Mouse (Mus musculus) cerebellum, postnatal 36 days (tissue): ENCODE measurements at regions not wholly inside any gene's neighbourhood (a gene's known extent, or its start where the extent isn't known, plus 50 kb on each side); places are given as distances from the start of the nearest gene placed in this dataset.
A peak's percentile ranks its signal among the peaks of the same experiment; 100 is the strongest.

Experiments used
- DNase-seq, 2 experiments: peaks; one replicate each; pipeline ENCODE4 v3.0.0; 2021 to 2022; ENCODE audit warnings: mixed read lengths in 2 of 2

DNA sequence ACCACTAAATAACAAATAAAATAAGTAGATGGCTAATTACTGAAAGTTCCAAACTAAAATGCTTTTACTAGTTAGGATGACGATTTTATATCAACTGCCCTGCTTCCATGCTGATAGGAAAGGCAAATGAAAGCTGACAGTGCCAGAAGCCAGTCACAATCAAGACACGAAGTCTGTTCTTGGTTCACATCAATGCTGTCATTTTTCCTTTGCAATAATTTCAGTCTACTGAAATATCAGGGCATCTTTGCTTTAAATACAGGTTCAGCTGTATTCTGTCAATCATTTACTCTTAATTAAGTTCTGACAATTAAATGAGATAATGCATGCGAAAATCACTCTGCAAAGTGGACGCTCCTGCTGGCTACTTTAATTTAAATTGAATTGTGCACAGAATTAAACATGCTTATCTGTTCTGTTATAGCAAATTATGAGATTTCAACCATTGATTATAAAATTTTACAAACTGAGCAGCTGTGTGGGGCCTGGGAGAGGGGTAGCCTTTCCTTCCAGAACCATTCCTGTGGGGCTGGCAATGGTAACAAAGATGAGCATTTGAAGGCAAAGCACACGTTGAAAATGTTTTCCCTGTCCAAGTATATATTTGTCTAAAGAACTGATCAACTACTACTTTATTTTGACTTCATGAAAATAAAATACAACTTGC, 160.1 kb upstream of the Cttnbp2 start:
- no peak for DNase-seq

DNA sequence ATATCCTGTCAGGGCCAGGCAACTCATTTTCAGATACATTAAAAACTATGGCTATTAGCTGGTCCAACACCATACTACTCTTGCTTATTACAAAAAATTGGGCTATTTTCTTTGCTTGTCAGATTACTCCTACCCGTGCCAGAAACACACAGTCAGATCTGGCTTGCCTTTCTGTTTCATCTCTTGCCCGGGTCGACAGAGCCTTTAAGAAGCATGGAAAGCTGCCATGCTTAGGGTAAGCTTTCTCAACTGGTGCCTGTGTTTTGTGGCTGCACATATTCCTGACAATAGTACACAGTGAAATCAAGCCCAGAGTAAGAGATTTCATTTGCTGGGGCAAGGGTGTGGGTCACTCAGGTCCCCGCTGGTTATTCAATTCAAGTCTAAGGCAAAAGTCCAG, 162.5 kb upstream of the Cttnbp2 start:
- no peak for DNase-seq

DNA sequence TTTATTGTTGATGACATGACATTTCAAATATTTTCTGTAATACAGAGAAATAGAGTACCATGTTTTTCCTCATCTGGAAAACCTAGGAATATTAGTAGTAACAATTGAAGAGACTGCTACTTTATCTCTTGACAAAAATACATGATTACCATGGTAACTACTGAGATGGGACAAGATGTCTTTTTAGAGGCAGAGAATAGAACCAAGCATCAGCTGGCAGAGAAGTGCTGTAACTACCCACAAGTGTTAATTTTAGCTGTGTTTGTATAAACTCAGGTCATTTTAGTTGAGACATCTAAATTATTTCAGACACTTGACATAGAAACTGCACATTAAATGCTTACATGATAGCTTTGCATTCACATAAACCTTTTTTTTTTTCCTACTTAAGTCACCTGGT, 166.1 kb upstream of the Cttnbp2 start:
- no peak for DNase-seq

DNA sequence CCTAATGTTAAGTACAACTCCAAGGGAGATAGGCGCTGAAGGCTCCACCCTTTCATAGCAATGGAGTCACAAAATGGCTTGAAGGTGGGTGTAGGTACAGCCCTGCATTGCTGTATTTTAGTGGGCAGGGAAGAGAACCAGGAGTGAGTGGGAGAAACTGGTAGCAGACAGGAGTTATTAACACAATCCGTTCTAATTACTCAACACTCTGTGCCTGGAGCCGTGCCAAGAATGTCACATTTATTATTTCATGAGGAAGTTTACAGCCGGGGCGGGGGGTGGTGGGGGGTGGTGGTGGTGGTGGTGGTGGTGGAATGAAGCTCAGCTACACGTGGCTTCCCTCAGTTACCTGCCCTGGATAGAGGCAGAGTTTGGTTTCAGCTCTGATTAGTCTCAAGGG, 166.3 kb upstream of the Lsm8 start:
- no peak for DNase-seq

DNA sequence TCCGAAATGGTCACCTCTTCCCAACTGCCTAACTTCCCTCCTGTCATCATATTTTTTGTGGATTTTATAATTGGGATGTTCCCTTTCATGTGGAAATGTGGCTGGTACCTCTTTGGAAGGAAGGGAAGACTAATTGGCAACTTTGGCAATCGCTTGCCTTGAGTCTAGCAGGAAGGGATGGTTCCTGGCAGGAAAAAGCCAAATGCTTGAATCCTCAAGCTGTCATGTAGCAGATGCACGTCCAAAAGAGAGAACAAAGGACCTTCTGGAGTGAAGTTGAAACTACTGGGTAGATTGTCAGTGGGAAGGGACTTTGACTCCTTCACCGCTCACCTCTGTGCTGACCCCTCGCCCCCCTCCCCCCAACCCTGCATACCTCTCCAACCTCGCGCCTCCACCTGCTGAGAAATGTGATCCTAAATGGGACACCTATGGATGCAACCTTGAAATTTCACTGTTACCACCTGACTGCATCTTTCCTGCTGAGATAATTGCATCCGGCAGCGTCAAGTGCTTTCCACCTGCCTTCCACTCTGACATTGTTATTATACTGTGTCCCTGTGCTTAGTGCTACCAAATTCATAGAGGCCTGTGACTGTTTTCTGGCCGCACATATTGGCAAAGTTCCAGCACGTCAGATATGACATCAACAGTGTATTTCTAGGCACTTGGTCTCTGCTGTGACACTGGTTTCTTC, 159.6 kb upstream of the Lsm8 start:
- peak; percentile 42 to 64 for DNase-seq

DNA sequence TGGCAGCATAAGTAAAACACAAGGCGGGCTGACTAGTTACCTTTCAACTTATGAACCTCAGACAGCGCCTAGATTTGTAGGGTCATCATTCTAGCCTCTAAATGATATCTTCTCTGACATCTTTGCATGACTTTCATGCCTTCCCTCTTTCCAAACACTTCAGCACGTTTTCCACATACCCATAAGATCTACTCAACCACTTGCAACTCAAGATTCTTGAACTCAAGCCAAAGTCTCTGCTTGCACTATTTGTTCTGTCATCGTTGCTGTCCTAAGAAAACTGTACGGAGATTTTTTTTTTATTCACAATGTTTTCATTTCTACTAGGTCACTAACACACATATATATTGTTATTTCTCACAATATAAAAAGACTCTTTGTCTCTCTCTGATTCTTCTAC, 150.8 kb upstream of the Lsm8 start:
- DNase-seq = no peak

DNA sequence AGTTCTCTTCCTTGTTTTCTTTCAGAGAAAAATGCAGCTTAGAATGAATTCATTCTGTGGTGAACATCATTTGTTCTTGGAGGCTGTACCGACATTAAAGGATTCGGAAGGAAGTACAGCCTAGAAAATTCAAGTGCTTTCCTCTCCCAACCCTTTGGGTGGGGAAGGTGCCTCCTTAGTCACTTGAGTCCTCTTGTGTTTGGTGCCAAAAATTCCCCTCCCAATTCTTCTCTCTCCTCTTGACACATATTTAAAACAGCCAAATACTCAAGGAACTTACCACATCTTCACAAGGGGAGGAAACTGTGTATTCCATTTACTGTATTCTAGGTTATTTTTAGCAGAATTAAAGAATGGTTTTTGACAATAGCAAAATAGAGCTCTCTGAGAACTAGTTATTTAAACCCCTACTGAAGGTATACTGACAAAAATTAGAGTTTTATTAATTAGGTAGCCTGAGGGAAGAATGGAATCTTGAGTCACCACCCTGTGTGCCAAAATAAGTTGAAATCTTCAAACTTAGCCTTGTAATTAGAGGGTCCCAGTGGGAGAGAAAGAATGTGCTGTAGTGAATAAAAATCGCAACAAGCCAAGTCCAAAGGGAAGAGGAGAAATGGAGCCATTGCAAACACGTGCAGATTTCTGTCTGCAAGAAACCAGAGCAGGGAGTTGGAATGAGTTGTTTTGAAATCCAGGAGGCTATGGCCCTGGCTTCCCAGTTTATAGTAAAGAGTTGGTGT, 149.2 kb upstream of the Lsm8 start:
- no peak for DNase-seq

DNA sequence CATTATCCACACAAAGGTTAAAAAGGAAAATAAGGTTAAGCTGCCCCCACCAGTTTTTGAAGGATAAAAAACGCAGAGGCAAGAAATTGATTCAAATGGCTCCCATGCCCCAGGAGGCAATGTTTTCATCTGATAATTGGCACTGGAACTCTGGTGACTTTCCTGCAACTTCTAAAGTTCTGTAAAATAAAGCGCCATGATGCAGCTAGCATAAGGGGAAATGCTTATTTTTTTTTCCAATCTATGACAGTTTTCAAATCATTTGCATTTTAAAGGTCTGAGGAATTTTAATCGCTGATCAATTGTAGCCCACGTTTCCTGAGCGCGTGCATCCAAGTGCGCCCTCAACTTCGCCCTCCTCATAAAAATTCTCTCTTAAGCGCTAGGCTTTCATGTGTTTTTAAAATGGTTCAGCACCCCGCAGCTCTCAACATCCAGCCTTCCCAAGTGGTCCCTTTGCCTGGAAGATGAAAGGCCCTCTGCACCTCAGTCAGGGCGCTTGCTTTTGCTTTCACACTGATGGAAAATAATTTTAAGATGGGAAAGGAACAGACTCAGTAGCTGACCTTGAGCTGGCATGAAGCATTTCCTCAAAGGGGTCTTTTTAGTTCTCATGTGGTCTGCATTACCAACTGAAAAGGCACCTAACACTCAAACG, 148.5 kb upstream of the Lsm8 start:
- DNase-seq = no peak

DNA sequence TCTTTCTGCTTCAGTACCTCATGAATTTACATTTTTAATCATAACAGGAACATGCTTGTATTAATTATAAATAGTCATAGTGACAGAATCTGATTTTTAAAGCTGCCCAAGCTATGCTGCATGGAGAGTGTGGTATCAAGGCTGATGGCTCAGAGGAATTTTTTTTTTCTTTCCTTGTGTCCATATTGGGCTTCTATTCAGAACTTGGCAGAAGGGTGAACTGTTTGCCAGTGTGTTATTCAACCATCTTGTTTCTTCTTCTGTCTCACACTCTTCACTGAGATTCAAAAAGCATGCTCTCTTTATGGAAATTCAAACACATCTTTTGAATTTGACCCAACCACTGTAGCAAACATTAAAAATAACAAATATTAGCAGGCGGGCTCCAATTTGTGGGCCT, 137.6 kb upstream of the Lsm8 start:
- DNase-seq = no peak

DNA sequence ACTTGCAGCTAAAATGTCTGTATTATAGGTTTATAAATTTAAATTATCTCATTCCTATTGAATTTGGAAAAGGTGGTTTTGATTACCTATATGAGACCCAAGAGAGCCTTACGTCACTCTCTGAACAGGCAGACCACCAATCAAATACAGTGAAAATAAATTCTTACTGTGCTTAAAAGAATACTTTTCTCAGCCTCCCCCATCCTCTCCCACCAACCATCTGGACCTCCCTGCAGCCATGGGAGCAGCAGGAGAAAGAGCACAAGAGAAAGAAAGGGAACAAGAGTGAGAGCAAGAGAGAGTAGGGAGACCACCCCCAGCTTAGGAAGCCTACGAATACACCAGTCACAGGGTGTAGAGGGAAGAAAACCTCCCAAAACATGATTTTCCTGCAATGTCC, 99.5 kb upstream of the Lsm8 start:
- DNase-seq = no peak

DNA sequence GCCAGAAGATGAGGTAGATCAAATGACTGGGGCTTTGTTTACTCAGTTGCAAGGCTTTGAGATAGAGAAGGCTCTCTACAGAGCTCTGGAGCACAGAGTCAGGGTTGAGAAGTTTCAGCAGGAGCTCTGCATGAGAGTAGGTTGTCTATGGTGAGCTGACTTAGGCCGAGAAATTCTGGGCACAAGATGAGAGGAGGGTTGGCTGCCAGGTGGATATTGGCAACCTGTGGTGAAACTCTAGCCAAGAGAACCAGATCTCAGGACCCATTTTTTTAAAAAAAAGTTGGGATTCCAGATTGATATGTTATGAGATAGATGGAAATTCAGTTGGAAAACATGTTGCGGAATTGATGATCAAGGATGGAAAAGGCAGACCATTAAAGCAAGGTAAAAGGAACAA, 83.8 kb upstream of the Lsm8 start:
- peak; percentile 5 to 7 for DNase-seq

DNA sequence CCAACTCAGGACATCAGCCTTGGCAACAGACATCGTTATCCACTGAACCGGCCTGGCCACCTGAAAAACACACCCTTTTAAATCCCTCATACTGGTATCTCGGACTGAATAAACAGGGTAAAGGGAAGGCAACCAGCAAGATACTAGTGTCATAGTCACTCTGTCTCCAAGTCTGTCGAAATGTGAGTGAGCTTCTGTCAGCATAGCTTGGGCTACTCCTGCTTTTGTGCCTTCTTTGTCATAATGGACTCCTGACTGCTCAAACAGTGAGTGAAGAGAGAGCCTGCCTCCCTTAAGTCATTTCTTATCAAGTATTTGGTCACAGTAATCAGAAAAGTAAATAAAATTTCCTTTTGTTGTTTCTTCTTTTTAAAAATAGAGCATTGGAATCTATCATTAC, 53.0 kb upstream of the Lsm8 start:
- no peak for DNase-seq

DNA sequence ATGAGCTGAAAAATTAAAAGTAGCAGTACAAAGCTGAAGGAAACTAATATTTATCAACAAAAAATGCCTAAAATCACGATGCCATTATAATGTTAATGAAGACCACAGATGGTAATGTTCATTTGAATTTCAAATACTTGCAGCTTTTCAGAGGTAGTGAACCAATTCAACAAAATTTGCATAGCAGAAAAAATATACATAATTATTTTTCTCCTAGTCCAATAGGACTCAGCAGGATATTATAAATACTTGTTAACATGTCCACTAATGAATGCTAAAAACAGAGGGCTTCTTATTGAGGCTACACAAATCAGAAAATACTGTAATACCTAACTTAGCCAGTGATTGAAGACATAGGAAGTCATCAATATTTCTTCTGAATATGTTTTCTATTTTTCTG, 52.5 kb upstream of the Lsm8 start:
- no peak for DNase-seq

DNA sequence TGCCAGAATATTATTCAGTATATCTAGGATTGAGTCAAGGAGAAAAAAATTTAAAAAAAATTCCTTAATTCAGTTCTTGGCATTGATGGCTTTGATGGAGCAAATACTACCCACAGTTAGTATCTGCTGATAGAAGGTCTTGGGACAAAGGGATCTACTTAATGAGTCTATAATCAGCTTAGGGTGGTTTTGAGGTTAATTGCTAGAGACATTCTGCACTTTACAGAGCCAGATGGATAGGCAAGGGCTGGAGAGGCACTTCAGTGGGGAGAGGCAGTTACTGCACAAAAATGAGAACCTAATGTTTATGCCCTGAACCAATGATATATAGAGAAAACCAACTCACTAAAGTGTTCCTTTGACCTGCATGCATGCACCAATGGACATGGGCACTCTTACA, 51.8 kb upstream of the Lsm8 start:
- no peak for DNase-seq
